Mouse (Mus musculus): ENCODE data around the gene Phldb1. TPM values are rescaled to one million over a fixed set of nuclear protein-coding genes. Genes with fewer than 3 reads are reported as not detected.

The Phldb1 gene
- polyA plus RNA-seq (2015; fragmentation: Nextera tagmentation; extraction: Ambion mirVana), result 4.4 and 7.2 TPM in 2 replicates

DNA sequence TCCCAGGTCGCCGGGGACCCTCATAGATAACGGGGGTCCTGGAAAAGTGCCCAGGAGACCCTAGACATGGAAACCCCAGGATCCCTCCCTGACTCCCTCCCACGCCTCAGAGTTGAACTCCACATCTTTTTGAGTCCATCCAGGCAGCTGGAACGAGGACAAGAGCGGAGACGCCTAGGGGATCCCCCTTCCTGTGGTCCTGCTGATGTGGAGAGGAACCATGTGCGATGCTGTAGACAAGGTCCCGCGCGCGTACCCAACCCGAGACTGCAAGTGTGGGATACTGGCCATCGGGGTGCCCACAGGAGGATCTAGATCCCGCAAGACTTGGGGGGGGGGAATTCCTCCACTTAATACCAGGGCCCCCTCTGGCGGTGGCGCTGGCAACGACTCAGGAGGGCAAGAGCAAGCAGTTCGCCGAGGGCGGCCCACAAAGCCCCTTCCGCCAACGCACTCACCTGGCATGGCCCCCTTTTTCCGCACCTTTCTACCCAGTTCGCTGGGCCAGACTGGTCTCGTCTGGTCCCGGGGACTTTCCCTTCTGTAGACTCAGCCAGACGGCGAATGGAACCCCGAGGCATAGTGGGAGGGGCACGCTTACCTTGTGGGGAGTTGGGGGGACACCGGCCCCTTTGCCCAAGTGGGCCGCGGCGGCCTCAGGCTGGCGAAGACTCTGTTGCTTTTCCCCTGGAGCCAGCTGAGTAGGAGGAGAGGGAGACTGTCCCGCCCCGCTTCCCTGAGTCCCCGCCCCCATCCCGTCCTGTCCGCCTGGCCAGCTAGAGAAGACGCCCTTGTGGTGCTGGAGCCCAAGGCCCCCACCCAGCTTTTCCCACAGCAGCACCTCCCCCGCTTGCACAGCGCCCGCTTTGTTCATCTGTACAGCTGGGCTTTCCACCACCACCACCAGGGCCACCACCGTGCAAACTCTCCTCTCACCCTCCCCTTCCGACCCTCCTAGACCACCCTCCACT is at the start of gene Phldb1:
Gene Phldb1 (minus strand): TSS at position 675 of the 971 bp plus-strand sequence.

DNA sequence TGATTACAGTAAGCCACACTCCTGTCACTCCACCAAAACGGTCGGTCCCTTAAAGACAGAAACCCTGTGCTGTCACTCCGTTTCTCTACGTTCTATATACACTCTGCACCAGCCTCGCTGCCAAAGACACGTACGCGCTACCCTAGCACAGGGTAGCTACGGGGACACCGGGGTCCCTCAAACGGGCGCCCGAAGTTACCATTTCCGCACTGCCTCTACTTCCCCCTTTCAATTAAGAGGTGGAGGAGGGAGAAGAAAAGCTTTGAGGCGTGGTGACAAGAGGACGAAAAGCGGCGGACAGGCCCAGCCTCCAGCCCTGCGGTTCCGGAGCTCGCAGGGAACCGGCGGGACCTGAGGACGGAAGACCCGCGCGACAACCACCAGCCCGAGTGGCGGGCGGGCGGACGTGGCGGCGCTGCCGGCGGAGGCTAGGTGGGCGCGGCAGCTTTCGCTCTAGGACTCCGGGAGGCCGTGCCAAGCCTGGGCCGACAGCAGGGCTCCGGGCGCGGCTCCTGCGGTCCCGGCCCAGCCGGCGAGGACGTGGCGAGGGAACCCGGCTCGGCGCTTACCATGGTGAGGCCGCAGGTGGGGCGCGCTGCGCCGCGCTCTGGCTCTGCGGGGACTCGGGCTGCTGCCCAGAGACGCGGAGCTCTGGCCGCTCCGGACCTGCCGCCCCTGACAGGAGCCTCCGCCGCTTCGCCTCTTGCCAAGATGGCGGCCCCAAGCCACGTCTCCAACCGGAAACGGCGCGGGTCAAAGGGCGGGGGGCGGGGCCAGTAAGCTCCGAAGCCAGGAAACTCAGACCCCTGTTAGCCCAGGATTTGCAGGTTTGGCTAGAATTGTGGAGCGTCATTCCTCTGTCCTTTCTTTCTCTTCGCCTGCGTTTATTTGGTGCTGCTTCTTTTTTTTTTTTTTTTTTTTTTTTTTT is 32.4 kb upstream of the Phldb1 start, which contains the start of the genes Arcn1 and Ift46:
Gene Arcn1 (minus strand): TSS at position 745 of the 928 bp plus-strand sequence.
Gene Ift46 (plus strand): TSS at position 808 of the 928 bp plus-strand sequence.

DNA sequence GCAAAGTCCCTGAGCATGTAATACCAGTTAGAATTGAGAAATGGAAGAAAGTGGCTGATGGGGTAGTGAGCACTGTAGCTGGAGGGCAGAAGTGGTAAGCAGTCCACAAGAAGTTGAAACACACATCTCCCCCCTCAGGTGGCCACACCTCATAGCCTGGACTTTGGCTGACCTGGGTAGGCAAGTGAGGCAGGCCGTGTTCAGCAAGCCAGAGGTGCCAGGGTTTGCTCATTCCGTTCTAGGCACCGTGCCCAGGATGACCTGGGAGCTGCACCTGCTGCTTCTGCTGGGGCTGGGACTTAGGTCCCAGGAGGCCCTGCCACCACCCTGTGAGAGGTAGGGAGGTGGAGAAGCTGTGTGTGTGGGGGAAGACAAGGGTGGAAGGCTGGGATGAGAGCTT is 62.0 kb downstream of the Phldb1 start, which contains the start of gene Treh:
Gene Treh (plus strand): TSS at position 229 of the 400 bp plus-strand sequence.

Other genes with a start within 250 kb of the Phldb1 start
- gene Cxcr5, start 173.3 kb downstream of the Phldb1 start, polyA plus RNA-seq (2015; fragmentation: Nextera tagmentation; extraction: Ambion mirVana), result 0.73 and 0.79 TPM in 2 replicates
- gene Ddx6, start 130.3 kb downstream of the Phldb1 start, polyA plus RNA-seq (2015; fragmentation: Nextera tagmentation; extraction: Ambion mirVana), result 12.9 and 14.4 TPM in 2 replicates
- gene Treh, start 62.0 kb downstream of the Phldb1 start, polyA plus RNA-seq (2015; fragmentation: Nextera tagmentation; extraction: Ambion mirVana), result not detected in 2 replicates
- 57.4 and 64.7 TPM in 2 replicates for gene Arcn1, start 32.6 kb upstream of the Phldb1 start, polyA plus RNA-seq (2015; fragmentation: Nextera tagmentation; extraction: Ambion mirVana)
- 24.8 and 31.0 TPM in 2 replicates for gene Ift46, start 32.7 kb upstream of the Phldb1 start, polyA plus RNA-seq (2015; fragmentation: Nextera tagmentation; extraction: Ambion mirVana)
- 0.15 and 0.20 TPM in 2 replicates for gene Tmem25, start 64.1 kb upstream of the Phldb1 start, polyA plus RNA-seq (2015; fragmentation: Nextera tagmentation; extraction: Ambion mirVana)
- 0.29 and 0.34 TPM in 2 replicates for gene Ttc36, start 67.9 kb upstream of the Phldb1 start, polyA plus RNA-seq (2015; fragmentation: Nextera tagmentation; extraction: Ambion mirVana)
- 6.8 and 7.2 TPM in 2 replicates for gene Kmt2a, start 146.1 kb upstream of the Phldb1 start, polyA plus RNA-seq (2015; fragmentation: Nextera tagmentation; extraction: Ambion mirVana)
- gene Atp5l, start 185.5 kb upstream of the Phldb1 start, polyA plus RNA-seq (2015; fragmentation: Nextera tagmentation; extraction: Ambion mirVana), result 750 and 762 TPM in 2 replicates
- 10.6 and 11.0 TPM in 2 replicates for gene Ube4a, start 230.4 kb upstream of the Phldb1 start, polyA plus RNA-seq (2015; fragmentation: Nextera tagmentation; extraction: Ambion mirVana)
- gene Cd3g, start 245.2 kb upstream of the Phldb1 start, polyA plus RNA-seq (2015; fragmentation: Nextera tagmentation; extraction: Ambion mirVana), result 1.8 and 3.4 TPM in 2 replicates
- 4.1 and 4.5 TPM in 2 replicates for gene Cd3d, start 246.6 kb upstream of the Phldb1 start, polyA plus RNA-seq (2015; fragmentation: Nextera tagmentation; extraction: Ambion mirVana)